Mouse (Mus musculus) lung, postnatal 0 days (tissue): ENCODE results near the gene Cdk2ap2. TPM values are rescaled to one million over a fixed set of nuclear protein-coding genes. Genes with fewer than 3 reads are reported as not detected.

ENCODE experiments used
- ATAC-seq: fragments of 200-750 bp; cut with Nextera tagmentation; 2 replicates; pipeline ENCODE4 v1.8.0; 2017; ENCODE audit warnings: moderate library complexity
- DNase-seq: peaks from one replicate; pipeline ENCODE4 v3.0.0-alpha.2; 2016; ENCODE audit warnings: low spot score
- H3K27ac ChIP-seq: fragments of 300-500 bp; sonication (generic); 2 replicates; pipeline ENCODE4 v1.5.1; 2014; ENCODE audit warnings: antibody characterized with exemption, mild to moderate bottlenecking, low read length, mixed read lengths
- H3K27me3 ChIP-seq: fragments of 300-500 bp; sonication (generic); replicated peaks from 2 replicates; pipeline ENCODE4 v1.6.1; 2014; ENCODE audit warnings: low read length, mixed read lengths; ENCODE audit not compliant: insufficient read depth
- H3K36me3 ChIP-seq: fragments of 300-500 bp; sonication (generic); 2 replicates; pipeline ENCODE4 v1.6.1; 2014; ENCODE audit warnings: low read length, mixed read lengths; ENCODE audit not compliant: insufficient read depth
- H3K4me1 ChIP-seq: fragments of 300-500 bp; sonication (generic); 2 replicates; pipeline ENCODE4 v1.6.1; 2014; ENCODE audit warnings: antibody characterized with exemption, low read depth, low read length, mixed read lengths; ENCODE audit not compliant: insufficient read depth
- H3K4me2 ChIP-seq: fragments of 300-500 bp; sonication (generic); replicated peaks from 2 replicates; pipeline ENCODE4 v1.6.1; 2014; ENCODE audit warnings: low read depth, mild to moderate bottlenecking, low read length, moderate library complexity, mixed read lengths
- H3K4me3 ChIP-seq: fragments of 300-500 bp; sonication (generic); 2 replicates; pipeline ENCODE4 v1.5.1; 2014; ENCODE audit warnings: low read depth, low read length
- H3K9ac ChIP-seq: fragments of 300-500 bp; sonication (generic); replicated peaks from 2 replicates; pipeline ENCODE4 v1.6.1; 2014; ENCODE audit warnings: low read depth, mild to moderate bottlenecking
- H3K9me3 ChIP-seq: fragments of 300-500 bp; sonication (generic); 2 replicates; pipeline ENCODE4 v1.6.1; 2016; ENCODE audit warnings: low read length, mixed read lengths
- CTCF ChIP-seq: IDR thresholded peaks from 2 replicates; pipeline ENCODE4 v1.5.1; 2016; ENCODE audit warnings: antibody characterized with exemption, mild to moderate bottlenecking
- EP300 ChIP-seq: IDR thresholded peaks from 2 replicates; pipeline ENCODE4 v1.6.1; 2016; ENCODE audit warnings: antibody characterized with exemption, mild to moderate bottlenecking, control low read depth
- WGBS: fragments of 180-500 bp; shearing (Covaris S2); extraction: QIAGEN DNeasy Blood & Tissue Kit; methylation state at CpG from one replicate; pipeline ENCODE4 v1.1.7; 2014; 5-methylcytosine and 5-hydroxymethylcytosine counted together
- polyA plus RNA-seq: library from polyadenylated mRNA; unstranded; fragments of >200 nt; fragmentation: Nextera tagmentation; extraction: Ambion mirVana; gene quantifications from 2 replicates; pipeline ENCODE4 v1.2.1, GENCODE M21; 2015

Gene Cdk2ap2
- polyA plus RNA-seq, 1 experiment from 2014 or later = 154 TPM

GRCm38 (mm10) chr19:4090446-4090845 is 6.5 kb upstream of the Cdk2ap2 start:
- DNase-seq (no peak), ATAC-seq (no peak)
- TF ChIP-seq EP300 = no peak
- TF ChIP-seq CTCF = no peak
- Histone ChIP-seq H3K4me3 (no peak overlapping the region), H3K9ac (no peak overlapping the region), H3K4me2 (no peak overlapping the region), H3K36me3 (no peaks in the 10 kb centered on the region), H3K27ac (no peak overlapping the region), H3K9me3 (no peaks in the 10 kb centered on the region), H3K4me1 (no peaks in the 10 kb centered on the region), H3K27me3 (no peaks in the 10 kb centered on the region)
- WGBS = 84% methylated on average over 3 of the region's 3 CpGs

GRCm38 (mm10) chr19:4091383-4091782 is 5.6 kb upstream of the Cdk2ap2 start:
- Histone ChIP-seq H3K36me3 (no peaks in the 10 kb centered on the region), H3K27ac (no peak overlapping the region), H3K9me3 (no peaks in the 10 kb centered on the region), H3K4me1 (no peaks in the 10 kb centered on the region), H3K4me2 (no peak overlapping the region), H3K27me3 (no peaks in the 10 kb centered on the region), H3K9ac (no peak overlapping the region), H3K4me3 (no peak overlapping the region)
- DNase-seq (no peak), ATAC-seq (no peak)
- TF ChIP-seq CTCF = no peak
- no peak for TF ChIP-seq EP300
- WGBS = 45% methylated on average over 2 of the region's 2 CpGs

GRCm38 (mm10) chr19:4092750-4093149 is 4.2 kb upstream of the Cdk2ap2 start:
- ATAC-seq (no peak), DNase-seq (no peak)
- H3K4me1 ChIP-seq = no peaks in the 10 kb centered on the region
- TF ChIP-seq EP300 (no peak), CTCF (no peak)
- H3K4me3 ChIP-seq = no peak overlapping the region
- no peak overlapping the region for H3K27ac ChIP-seq
- no peak overlapping the region for H3K9ac ChIP-seq
- H3K9me3 ChIP-seq = no peaks in the 10 kb centered on the region
- no peaks in the 10 kb centered on the region for H3K27me3 ChIP-seq
- no peak overlapping the region for H3K4me2 ChIP-seq
- 62% methylated on average over 3 of the region's 3 CpGs for WGBS
- no peaks in the 10 kb centered on the region for H3K36me3 ChIP-seq

DNA sequence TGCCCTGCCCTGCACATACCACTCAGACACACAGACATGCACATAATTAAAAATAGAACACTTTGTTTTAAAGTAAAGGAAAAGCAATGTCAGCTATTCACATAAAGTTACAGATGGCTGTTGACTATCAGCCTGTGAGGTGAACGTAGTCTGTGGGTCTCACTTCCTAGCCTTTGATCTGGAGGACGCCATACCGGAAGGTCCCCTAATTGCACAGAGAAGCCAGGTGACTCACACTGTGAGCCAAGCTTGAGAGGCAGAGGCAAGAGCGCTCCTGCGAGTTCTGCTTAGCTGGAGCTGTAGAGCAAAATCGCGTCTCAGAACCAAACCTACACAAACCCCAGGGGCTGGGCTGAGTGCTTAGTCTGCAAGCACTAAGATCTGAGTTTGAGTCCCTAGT is 3.2 kb upstream of the Cdk2ap2 start:
- Histone ChIP-seq H3K4me2 (no peak overlapping the region), H3K27me3 (no peaks in the 10 kb centered on the region), H3K4me3 (no peak overlapping the region), H3K9me3 (no peaks in the 10 kb centered on the region), H3K36me3 (no peaks in the 10 kb centered on the region), H3K4me1 (peaks cover 7% of the 10 kb centered on the region; the same call in 1 of the 2 replicates), H3K9ac (no peak overlapping the region), H3K27ac (peak overlapping the region; percentile 38; the same call in 1 of the 2 replicates)
- 41% methylated on average over 7 of the region's 7 CpGs for WGBS
- peak; percentile 49 for DNase-seq
- no peak for TF ChIP-seq CTCF
- no peak for TF ChIP-seq EP300
- ATAC-seq = no peak

GRCm38 (mm10) chr19:4094348-4094747 is 2.6 kb upstream of the Cdk2ap2 start:
- no peak overlapping the region for H3K4me2 ChIP-seq
- H3K27ac ChIP-seq = peak overlapping the region; percentile 38; the same call in 1 of the 2 replicates
- H3K9ac ChIP-seq = no peak overlapping the region
- H3K4me3 ChIP-seq = no peak overlapping the region
- no peak for TF ChIP-seq EP300
- 77% methylated on average over 3 of the region's 3 CpGs for whole genome bisulfite sequencing
- peaks cover 10% of the 10 kb centered on the region; the same call in 1 of the 2 replicates for H3K4me1 ChIP-seq
- no peaks in the 10 kb centered on the region for H3K9me3 ChIP-seq
- no peak for ATAC-seq
- no peaks in the 10 kb centered on the region for H3K36me3 ChIP-seq
- no peaks in the 10 kb centered on the region for H3K27me3 ChIP-seq
- no peak for DNase-seq

DNA sequence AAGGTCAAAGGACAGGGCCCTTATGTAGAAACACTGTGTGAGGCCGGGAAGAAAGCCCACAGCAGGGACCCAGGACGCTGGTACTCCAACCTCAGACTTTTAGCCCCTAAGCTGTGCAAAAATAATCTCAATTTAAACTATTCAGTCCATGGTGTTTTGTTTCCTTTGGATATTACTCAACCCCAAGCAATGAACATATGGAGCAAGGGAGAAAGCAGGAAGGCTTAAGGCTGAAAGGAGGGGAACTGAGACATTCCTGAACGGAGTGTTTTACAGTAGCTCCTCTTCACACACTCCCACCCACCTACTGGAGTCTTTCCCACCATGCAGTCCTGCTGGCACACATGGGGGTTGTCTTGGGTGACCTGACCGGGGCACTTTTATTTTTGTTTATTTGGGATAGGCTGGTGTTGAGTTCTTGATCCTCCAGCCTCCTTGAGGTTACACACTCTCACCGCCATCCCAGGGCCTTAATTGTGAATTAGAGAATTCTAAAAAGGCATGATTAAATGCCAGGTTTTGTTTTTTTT is 2.1 kb upstream of the Cdk2ap2 start:
- Histone ChIP-seq H3K9me3 (no peaks in the 10 kb centered on the region), H3K27me3 (no peaks in the 10 kb centered on the region), H3K9ac (no peak overlapping the region), H3K4me3 (no peak overlapping the region), H3K4me1 (peaks cover 15% of the 10 kb centered on the region; the same call in 1 of the 2 replicates), H3K27ac (no peak overlapping the region), H3K4me2 (no peak overlapping the region), H3K36me3 (no peaks in the 10 kb centered on the region)
- 66% methylated on average over 5 of the region's 5 CpGs for WGBS
- DNase-seq = no peak
- no peak for ATAC-seq
- no peak for TF ChIP-seq EP300
- no peak for TF ChIP-seq CTCF

DNA sequence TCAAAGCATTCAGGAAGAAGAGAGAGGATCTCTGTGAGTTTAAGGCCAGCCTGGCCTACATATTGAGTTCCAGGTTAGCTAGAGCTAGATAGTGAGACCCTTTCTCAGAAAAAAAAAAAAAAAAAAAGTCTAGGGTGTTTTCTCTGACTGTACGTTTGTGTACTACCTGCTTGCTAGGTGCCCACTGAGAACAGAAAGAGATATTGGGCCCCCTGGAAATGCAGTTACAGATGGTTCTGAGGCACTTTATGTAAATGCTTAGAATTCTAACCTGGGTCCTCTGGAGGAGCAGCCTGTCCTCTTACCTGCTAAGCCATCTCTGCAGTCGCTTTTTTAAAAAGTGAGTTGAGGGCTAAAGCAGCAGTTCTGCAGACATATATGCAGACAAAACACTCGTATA is 1.2 kb upstream of the Cdk2ap2 start:
- Histone ChIP-seq H3K27ac (no peak overlapping the region), H3K9ac (no peak overlapping the region), H3K4me1 (peaks cover 19% of the 10 kb centered on the region; the same call in 1 of the 2 replicates), H3K9me3 (no peaks in the 10 kb centered on the region), H3K4me3 (no peak overlapping the region), H3K27me3 (peaks cover under 1% of the 10 kb centered on the region; the same call in 1 of the 2 replicates), H3K36me3 (no peaks in the 10 kb centered on the region), H3K4me2 (no peak overlapping the region)
- ATAC-seq = no peak
- WGBS = 68% methylated on average over 3 of the region's 3 CpGs
- no peak for DNase-seq
- no peak for TF ChIP-seq EP300
- TF ChIP-seq CTCF = no peak
